Mouse (Mus musculus) CH12.LX (cell line): ENCODE measurements around the gene Sart3.

Experiments
- CTCF ChIP-seq, 2 experiments: IDR thresholded peaks in 1 of 2; conservative IDR thresholded peaks in 1 of 2; 2 replicates each; pipeline ENCODE4 v1.5.1; 2011 to 2012; ENCODE audit warnings: low read depth in 2 of 2, low read length in 2 of 2, improper control_type of control experiment in 1 of 2, inconsistent platforms in 1 of 2, mild to moderate bottlenecking in 1 of 2, moderate library complexity in 1 of 2
- EP300 ChIP-seq: IDR thresholded peaks from 2 replicates; pipeline ENCODE4 v1.6.1; 2011; ENCODE audit warnings: low read length, improper control_type of control experiment
- RCOR1 ChIP-seq: conservative IDR thresholded peaks from 2 replicates; pipeline ENCODE4 v1.6.1; 2012; ENCODE audit warnings: low read depth, mild to moderate bottlenecking, inconsistent platforms, low read length, improper control_type of control experiment
- TCF12 ChIP-seq: IDR thresholded peaks from 2 replicates; pipeline ENCODE4 v1.6.1; 2014; ENCODE audit warnings: low read depth, mild to moderate bottlenecking, inconsistent platforms, low read length, improper control_type of control experiment
- USF2 ChIP-seq: conservative IDR thresholded peaks from 2 replicates; pipeline ENCODE4 v1.6.1; 2011; ENCODE audit warnings: low read depth, low read length, improper control_type of control experiment
- ZNF384 ChIP-seq: IDR thresholded peaks from 2 replicates; pipeline ENCODE4 v1.6.1; 2012; ENCODE audit warnings: low read depth, low read length, improper control_type of control experiment, inconsistent platforms

DNA sequence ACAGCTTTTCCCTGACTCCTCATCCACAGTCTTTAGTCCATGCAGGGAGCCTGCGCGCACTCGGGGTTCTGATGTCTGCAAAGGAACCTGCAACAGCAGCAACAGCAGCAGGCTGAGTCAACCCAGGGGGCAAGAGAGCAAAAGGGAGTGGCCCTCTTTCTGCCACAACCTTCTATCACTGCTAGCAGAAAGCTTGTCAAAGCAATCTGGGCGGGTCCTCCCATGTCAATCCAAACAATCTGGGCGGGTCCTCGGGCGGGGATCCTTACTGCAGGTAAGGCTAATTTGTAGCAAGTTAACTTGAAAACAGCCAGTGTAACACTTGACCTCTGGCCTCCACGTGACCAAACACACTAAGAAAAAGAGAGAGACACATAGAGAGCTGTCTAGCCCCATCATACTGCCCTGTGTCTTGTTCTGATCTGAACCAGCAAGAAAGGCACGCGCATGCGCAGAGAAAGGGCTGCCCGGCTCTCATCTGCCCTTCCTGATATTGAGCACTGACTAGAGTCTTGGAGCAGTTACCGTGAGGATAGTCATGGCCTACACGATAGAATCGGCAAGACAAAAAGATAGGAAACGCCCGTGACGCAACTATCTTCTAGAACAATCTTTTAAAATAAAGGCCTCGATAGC, 71.8 kb downstream of the Sart3 start:
- no peak for TF ChIP-seq EP300
- TF ChIP-seq RCOR1, result no peak
- no peak for TF ChIP-seq CTCF (conservative IDR thresholded peaks at IDR 0.05 in 1 of 2, IDR thresholded peaks at IDR 0.05 in 1 of 2; ENCODE audit: low read depth in 2 of 2, low read length in 2 of 2)
- TF ChIP-seq USF2, result no peak
- no peak for TF ChIP-seq TCF12
- TF ChIP-seq ZNF384, result no peak
